Mouse (Mus musculus) MEL (cell line): ENCODE results near the gene Hint2. TPM values are rescaled to one million over a fixed set of nuclear protein-coding genes. Genes with fewer than 3 reads are reported as not detected.

Source experiments
- DNase-seq: peaks from one replicate; pipeline ENCODE4 v3.0.0; 2011; ENCODE audit warnings: low read depth, low spot score
- H3K27ac ChIP-seq: 2 replicates; pipeline ENCODE4 v1.5.1; 2012; ENCODE audit warnings: low read depth, mild to moderate bottlenecking, control low read depth, low read length, moderate library complexity; ENCODE audit not compliant: control insufficient read depth
- H3K27me3 ChIP-seq, 2 experiments: fragments of 150-350 bp in 1 of 2; sonication (generic) in 1 of 2; 2 replicates each; pipeline ENCODE4 v1.6.1; 2012; ENCODE audit warnings: low read length in 2 of 2, mild to moderate bottlenecking in 2 of 2, improper control_type of control experiment in 1 of 2, moderate library complexity in 1 of 2; ENCODE audit not compliant: insufficient read depth in 2 of 2, control insufficient read depth in 1 of 2
- H3K36me3 ChIP-seq, 2 experiments: 2 replicates each; pipeline ENCODE4 v1.6.1; 2012 to 2014; ENCODE audit warnings: low read length in 2 of 2, improper control_type of control experiment in 1 of 2, inconsistent platforms in 1 of 2, mild to moderate bottlenecking in 1 of 2; ENCODE audit not compliant: insufficient read depth in 2 of 2, control insufficient read depth in 1 of 2
- H3K4me1 ChIP-seq, 2 experiments: fragments of 150-350 bp in 1 of 2; sonication (generic) in 1 of 2; 2 replicates each; pipeline ENCODE4 v1.6.1; 2012; ENCODE audit warnings: low read length in 2 of 2, improper control_type of control experiment in 1 of 2, mild to moderate bottlenecking in 1 of 2; ENCODE audit not compliant: insufficient read depth in 2 of 2, control insufficient read depth in 1 of 2
- H3K4me3 ChIP-seq, 2 experiments: fragments of 150-350 bp in 1 of 2; sonication (generic) in 1 of 2; 2 replicates each; pipeline ENCODE4 v1.5.1; 2012; ENCODE audit warnings: low read depth in 2 of 2, low read length in 2 of 2, mild to moderate bottlenecking in 2 of 2, moderate library complexity in 2 of 2, control low read depth in 1 of 2, improper control_type of control experiment in 1 of 2; ENCODE audit not compliant: control insufficient read depth in 1 of 2, insufficient read depth in 1 of 2
- H3K79me2 ChIP-seq: 2 replicates; pipeline ENCODE4 v1.6.1; 2012; ENCODE audit warnings: mild to moderate bottlenecking, low read length, moderate library complexity; ENCODE audit not compliant: control insufficient read depth, poor library complexity, insufficient read depth
- H3K9ac ChIP-seq: 2 replicates; pipeline ENCODE4 v1.6.1; 2012; ENCODE audit warnings: low read depth, mild to moderate bottlenecking, control low read depth, low read length, moderate library complexity; ENCODE audit not compliant: control insufficient read depth, poor library complexity, severe bottlenecking
- H3K9me3 ChIP-seq: fragments of 150-350 bp; sonication (generic); replicated peaks from 2 replicates; pipeline ENCODE4 v1.6.1; 2012; ENCODE audit warnings: mild to moderate bottlenecking, low read length, improper control_type of control experiment, moderate library complexity; ENCODE audit not compliant: insufficient read depth
- CTCF ChIP-seq, 3 experiments: IDR thresholded peaks in 2 of 3; conservative IDR thresholded peaks in 1 of 3; 2 replicates each; pipeline ENCODE4 v1.5.1; 2011 to 2012; ENCODE audit warnings: low read length in 3 of 3, low read depth in 2 of 3, mild to moderate bottlenecking in 2 of 3, improper control_type of control experiment in 1 of 3, inconsistent platforms in 1 of 3, mixed read lengths in 1 of 3, moderate library complexity in 1 of 3; ENCODE audit not compliant: control insufficient read depth in 1 of 3, insufficient read depth in 1 of 3, poor library complexity in 1 of 3, severe bottlenecking in 1 of 3
- E2F4 ChIP-seq: IDR thresholded peaks from 2 replicates; pipeline ENCODE4 v1.6.1; 2011; ENCODE audit warnings: low read depth, low read length, improper control_type of control experiment, borderline replicate concordance
- ELF1 ChIP-seq: IDR thresholded peaks from 2 replicates; pipeline ENCODE4 v1.6.1; 2014; ENCODE audit warnings: low read depth, mild to moderate bottlenecking, inconsistent platforms, low read length, improper control_type of control experiment, moderate library complexity
- EP300 ChIP-seq, 2 experiments: IDR thresholded peaks; 2 replicates each; pipeline ENCODE4 v1.6.1; 2011; ENCODE audit warnings: improper control_type of control experiment in 2 of 2, low read length in 2 of 2, low read depth in 1 of 2, mild to moderate bottlenecking in 1 of 2
- GABPA ChIP-seq: IDR thresholded peaks from 2 replicates; pipeline ENCODE4 v1.6.1; 2012; ENCODE audit warnings: low read depth, mild to moderate bottlenecking, inconsistent platforms, low read length, improper control_type of control experiment, moderate library complexity
- GATA1 ChIP-seq: IDR thresholded peaks from 2 replicates; pipeline ENCODE4 v1.6.1; 2011; ENCODE audit warnings: low read depth, low read length, improper control_type of control experiment
- HCFC1 ChIP-seq: IDR thresholded peaks from 2 replicates; pipeline ENCODE4 v1.6.1; 2012; ENCODE audit warnings: low read depth, mild to moderate bottlenecking, inconsistent platforms, low read length, improper control_type of control experiment, moderate library complexity
- JUND ChIP-seq: IDR thresholded peaks from 2 replicates; pipeline ENCODE4 v1.6.1; 2011; ENCODE audit warnings: low read depth, mild to moderate bottlenecking, improper control_type of control experiment, low read length
- KAT2A ChIP-seq: conservative IDR thresholded peaks from 2 replicates; pipeline ENCODE4 v1.6.1; 2012; ENCODE audit warnings: low read depth, low read length, improper control_type of control experiment, inconsistent platforms
- MAFK ChIP-seq: IDR thresholded peaks from 2 replicates; pipeline ENCODE4 v1.6.1; 2011; ENCODE audit warnings: low read depth, mild to moderate bottlenecking, low read length, improper control_type of control experiment, borderline replicate concordance
- MEF2A ChIP-seq: IDR thresholded peaks from 2 replicates; pipeline ENCODE4 v1.6.1; 2014; ENCODE audit warnings: low read depth, mild to moderate bottlenecking, inconsistent platforms, low read length, improper control_type of control experiment; ENCODE audit not compliant: poor library complexity, insufficient replicate concordance, severe bottlenecking; ENCODE audit errors: extremely low read depth
- MXI1 ChIP-seq: IDR thresholded peaks from 2 replicates; pipeline ENCODE4 v1.6.1; 2011; ENCODE audit warnings: mild to moderate bottlenecking, low read depth, low read length, improper control_type of control experiment
- NELFE ChIP-seq: IDR thresholded peaks from 2 replicates; pipeline ENCODE4 v1.6.1; 2011; ENCODE audit warnings: low read depth, low read length, improper control_type of control experiment
- NRF1 ChIP-seq: IDR thresholded peaks from 2 replicates; pipeline ENCODE4 v1.6.1; 2014; ENCODE audit warnings: low read depth, mild to moderate bottlenecking, inconsistent platforms, low read length, improper control_type of control experiment, moderate library complexity; ENCODE audit not compliant: poor library complexity, insufficient read depth, severe bottlenecking
- POLR2A ChIP-seq, 2 experiments: IDR thresholded peaks; 2 replicates each; pipeline ENCODE4 v1.6.1; 2011 to 2012; ENCODE audit warnings: low read length in 2 of 2, mild to moderate bottlenecking in 2 of 2, control low read depth in 1 of 2, improper control_type of control experiment in 1 of 2, low read depth in 1 of 2, moderate library complexity in 1 of 2; ENCODE audit not compliant: control insufficient read depth in 1 of 2, insufficient read depth in 1 of 2, poor library complexity in 1 of 2
- POLR2AphosphoS2 ChIP-seq: IDR thresholded peaks from 2 replicates; pipeline ENCODE4 v1.6.1; 2011; ENCODE audit warnings: low read length, improper control_type of control experiment
- POLR2AphosphoS5 ChIP-seq: IDR thresholded peaks from 2 replicates; pipeline ENCODE4 v1.6.1; 2012; ENCODE audit warnings: low read depth, borderline replicate concordance, mild to moderate bottlenecking, inconsistent platforms, low read length, moderate library complexity, mixed read lengths
- RAD21 ChIP-seq: IDR thresholded peaks from 2 replicates; pipeline ENCODE4 v1.6.1; 2011; ENCODE audit warnings: mild to moderate bottlenecking, low read depth, low read length, improper control_type of control experiment
- SMC3 ChIP-seq: IDR thresholded peaks from 2 replicates; pipeline ENCODE4 v1.6.1; 2011; ENCODE audit warnings: low read depth, low read length, improper control_type of control experiment
- TAL1 ChIP-seq: IDR thresholded peaks from 2 replicates; pipeline ENCODE4 v1.6.1; 2012; ENCODE audit warnings: mild to moderate bottlenecking, inconsistent platforms, low read length, moderate library complexity, mixed read lengths
- TBP ChIP-seq: IDR thresholded peaks from 2 replicates; pipeline ENCODE4 v1.8.0; 2011; ENCODE audit warnings: low read depth, low read length, improper control_type of control experiment
- USF1 ChIP-seq: IDR thresholded peaks from 2 replicates; pipeline ENCODE4 v1.6.1; 2014; ENCODE audit warnings: low read depth, mild to moderate bottlenecking, inconsistent platforms, low read length, improper control_type of control experiment, moderate library complexity
- ZKSCAN1 ChIP-seq: IDR thresholded peaks from 2 replicates; pipeline ENCODE4 v1.6.1; 2012; ENCODE audit warnings: low read depth, mild to moderate bottlenecking, inconsistent platforms, low read length, improper control_type of control experiment, moderate library complexity
- polyA plus RNA-seq, 2 experiments: library from polyadenylated mRNA; stranded (reverse) in 1 of 2; unstranded in 1 of 2; fragments of >175 nt in 1 of 2; fragments of >200 nt in 1 of 2; gene quantifications; 2 replicates each; pipeline versions ENCODE4 v1.2.1 to v1.2.4; 2012; ENCODE audit warnings: low replicate concordance in 2 of 2, low read depth in 1 of 2; ENCODE audit not compliant: insufficient read length in 2 of 2, insufficient read depth in 1 of 2, missing spikeins in 1 of 2
- total RNA-seq: library from RNA; depleted of rRNA; stranded (reverse); fragments of 300-350 nt; gene quantifications from 2 replicates; pipeline ENCODE4 v1.2.3, GENCODE M21; 2012

Gene Hint2
- total and polyA plus RNA-seq, 3 experiments: 33.2 to 254 (median 46.4) TPM

DNA sequence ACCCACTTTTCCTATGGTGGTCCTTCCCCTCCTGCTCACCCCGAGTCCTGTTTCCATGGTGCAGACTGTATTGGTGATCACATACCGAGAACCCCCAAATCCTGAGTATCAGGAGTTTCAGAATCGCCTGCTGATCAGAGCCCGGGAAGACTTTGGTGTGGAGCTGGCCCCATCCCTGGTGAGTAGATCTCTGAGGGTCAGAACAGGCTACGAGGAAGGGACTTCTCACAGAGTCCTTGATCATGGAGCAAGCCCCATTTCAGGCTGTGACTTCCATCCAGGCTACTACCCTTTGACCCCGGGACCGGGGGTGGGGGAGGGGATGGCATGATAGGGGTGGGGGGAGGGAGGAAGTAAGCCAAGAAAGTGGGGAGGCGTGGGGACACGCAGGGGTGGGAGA, 16.2 kb downstream of the Hint2 start:
- Histone ChIP-seq H3K4me3 (no peak overlapping the region), H3K36me3 (no peaks in the 10 kb centered on the region), H3K9me3 (no peaks in the 10 kb centered on the region), H3K27ac (no peak overlapping the region), H3K4me1 (no peaks in the 10 kb centered on the region), H3K27me3 (no peaks in the 10 kb centered on the region; a peak in 2 of 4 replicates)
- DNase-seq: no peak
- TF ChIP-seq HCFC1: no peak
- TF ChIP-seq TBP: no peak
- TF ChIP-seq POLR2A (IDR thresholded peaks at IDR 0.05; ENCODE audit: control insufficient read depth in 1 of 2, insufficient read depth in 1 of 2, low read depth in 1 of 2, low read length in 2 of 2, poor library complexity in 1 of 2): no peak
- TF ChIP-seq GATA1: no peak
- no peak for TF ChIP-seq NELFE
- TF ChIP-seq TAL1: no peak
- TF ChIP-seq, all 39 proteins: peak for 0
- Histone ChIP-seq H3K9ac (no peak overlapping the region), H3K79me2 (no peaks in the 10 kb centered on the region)

GRCm38 (mm10) chr4:43636751-43637150, 19.5 kb downstream of the Hint2 start:
- TF ChIP-seq ZKSCAN1 (no peak), RAD21 (no peak), GATA1 (no peak)
- Histone ChIP-seq H3K9me3 (no peaks in the 10 kb centered on the region), H3K36me3 (no peaks in the 10 kb centered on the region), H3K4me3 (no peak overlapping the region), H3K4me1 (no peaks in the 10 kb centered on the region), H3K27ac (no peak overlapping the region), H3K27me3 (peaks cover 2 to 3% of the 10 kb centered on the region in 2 experiments; a peak in 3 of 4 replicates), H3K9ac (no peak overlapping the region), H3K79me2 (no peaks in the 10 kb centered on the region)
- DNase-seq: no peak

- TF ChIP-seq ELF1: no peak
- no peak for TF ChIP-seq TBP
- no peak for TF ChIP-seq ZKSCAN1
- TF ChIP-seq POLR2AphosphoS5: no peak
- no peak for TF ChIP-seq POLR2AphosphoS2
- TF ChIP-seq E2F4: no peak
- no peak for TF ChIP-seq CTCF (IDR thresholded peaks at IDR 0.05 in 2 of 3, conservative IDR thresholded peaks at IDR 0.05 in 1 of 3; ENCODE audit: control insufficient read depth in 1 of 3, insufficient read depth in 1 of 3, low read depth in 2 of 3, low read length in 3 of 3, poor library complexity in 1 of 3, severe bottlenecking in 1 of 3)
- TF ChIP-seq POLR2A (IDR thresholded peaks at IDR 0.05; ENCODE audit: control insufficient read depth in 1 of 2, insufficient read depth in 1 of 2, low read depth in 1 of 2, low read length in 2 of 2, poor library complexity in 1 of 2): no peak
- TF ChIP-seq SMC3: no peak
- TF ChIP-seq GABPA: no peak
- no peak for TF ChIP-seq JUND
- no peak for TF ChIP-seq KAT2A
- no peak for TF ChIP-seq MAFK
- TF ChIP-seq NRF1: no peak
- TF ChIP-seq USF1: no peak
- no peak for TF ChIP-seq EP300 (IDR thresholded peaks at IDR 0.05; ENCODE audit: low read depth in 1 of 2, low read length in 2 of 2)
- no peak for TF ChIP-seq MXI1
- no peak for TF ChIP-seq TAL1
- TF ChIP-seq MEF2A: no peak
- TF ChIP-seq, all 39 proteins: peak for 0
- H3K27ac ChIP-seq: no peak overlapping the region
- no peak overlapping the region for H3K4me3 ChIP-seq
- no peaks in the 10 kb centered on the region; a peak in 1 of 4 replicates for H3K4me1 ChIP-seq
- no peaks in the 10 kb centered on the region for H3K9me3 ChIP-seq
- no peak overlapping the region for H3K9ac ChIP-seq
- no peaks in the 10 kb centered on the region for H3K36me3 ChIP-seq
- no peak for DNase-seq
- peaks cover 4 to 6% of the 10 kb centered on the region in 2 experiments for H3K27me3 ChIP-seq
- no peaks in the 10 kb centered on the region for H3K79me2 ChIP-seq
Measured at GRCm38 (mm10) chr4:43634621-43635374, 21.5 kb downstream of the Hint2 start.
